Mouse (Mus musculus): ENCODE results near the gene Cic. TPM values are rescaled to one million over a fixed set of nuclear protein-coding genes. Genes with fewer than 3 reads are reported as not detected.

Gene Cic
- polyA plus RNA-seq, 1 experiment from 2014 or later: 47.3 TPM

GRCm38 (mm10) chr7:25238829-25239623, 28.5 kb upstream of the Cic start:
- H3K4me1 ChIP-seq (ENCODE audit: control insufficient read depth, insufficient read depth, low read length): peaks cover 24% of the 10 kb centered on the region
- DNase-seq (peak; percentile 95), ATAC-seq (ENCODE audit: low FRiP score, low TSS enrichment) (peak; percentile 59)
- H3K27me3 ChIP-seq (ENCODE audit: control insufficient read depth, insufficient read depth, low read length): no peaks in the 10 kb centered on the region
- H3K4me3 ChIP-seq (replicated peaks; ENCODE audit: low read depth, low read length): peak overlapping the region; percentile 90
- no peaks in the 10 kb centered on the region for H3K9me3 ChIP-seq (ENCODE audit: control insufficient read depth, low read length)
- no peak overlapping the region for H3K9ac ChIP-seq (replicated peaks; ENCODE audit: low read length)
- H3K4me2 ChIP-seq (ENCODE audit: low read length): peak overlapping the region; percentile 80
- WGBS: 4% methylated on average over 30 of the region's 30 CpGs
- H3K36me3 ChIP-seq (ENCODE audit: control insufficient read depth, insufficient read depth, low read length): peaks cover 4% of the 10 kb centered on the region
- H3K27ac ChIP-seq (replicated peaks; ENCODE audit: low read depth, low read length): peak overlapping the region; percentile 81

- Histone ChIP-seq H3K4me3 (replicated peaks; ENCODE audit: low read depth, low read length) (no peak overlapping the region), H3K9me3 (ENCODE audit: control insufficient read depth, low read length) (no peaks in the 10 kb centered on the region), H3K4me2 (ENCODE audit: low read length) (no peak overlapping the region), H3K9ac (replicated peaks; ENCODE audit: low read length) (no peak overlapping the region), H3K27ac (replicated peaks; ENCODE audit: low read depth, low read length) (no peak overlapping the region), H3K36me3 (ENCODE audit: control insufficient read depth, insufficient read depth, low read length) (no peaks in the 10 kb centered on the region), H3K27me3 (ENCODE audit: control insufficient read depth, insufficient read depth, low read length) (no peaks in the 10 kb centered on the region), H3K4me1 (ENCODE audit: control insufficient read depth, insufficient read depth, low read length) (peaks cover 20% of the 10 kb centered on the region)
- 69% methylated on average over 7 of the region's 7 CpGs for WGBS
- no peak for DNase-seq
- ATAC-seq (ENCODE audit: low FRiP score, low TSS enrichment): no peak
These were observed 26.9 kb upstream of the Cic start for GRCm38 (mm10) chr7:25240631-25241030.

- H3K4me2 ChIP-seq (ENCODE audit: low read length): no peak overlapping the region
- no peaks in the 10 kb centered on the region for H3K9me3 ChIP-seq (ENCODE audit: control insufficient read depth, low read length)
- H3K9ac ChIP-seq (replicated peaks; ENCODE audit: low read length): no peak overlapping the region
- ATAC-seq (ENCODE audit: low FRiP score, low TSS enrichment) (no peak), DNase-seq (peak; percentile 66)
- WGBS: 25% methylated on average over 2 of the region's 2 CpGs
- no peaks in the 10 kb centered on the region for H3K27me3 ChIP-seq (ENCODE audit: control insufficient read depth, insufficient read depth, low read length)
- H3K4me3 ChIP-seq (replicated peaks; ENCODE audit: low read depth, low read length): no peak overlapping the region
- H3K36me3 ChIP-seq (ENCODE audit: control insufficient read depth, insufficient read depth, low read length): no peaks in the 10 kb centered on the region
- H3K4me1 ChIP-seq (ENCODE audit: control insufficient read depth, insufficient read depth, low read length): peaks cover 18% of the 10 kb centered on the region
- no peak overlapping the region for H3K27ac ChIP-seq (replicated peaks; ENCODE audit: low read depth, low read length)
These were observed 26.4 kb upstream of the Cic start for GRCm38 (mm10) chr7:25241062-25241461.

- no peak for DNase-seq
- ATAC-seq (ENCODE audit: low FRiP score, low TSS enrichment): no peak
- Histone ChIP-seq H3K4me1 (ENCODE audit: control insufficient read depth, insufficient read depth, low read length) (peaks cover 29% of the 10 kb centered on the region), H3K36me3 (ENCODE audit: control insufficient read depth, insufficient read depth, low read length) (no peaks in the 10 kb centered on the region), H3K4me3 (replicated peaks; ENCODE audit: low read depth, low read length) (no peak overlapping the region), H3K4me2 (ENCODE audit: low read length) (no peak overlapping the region), H3K9ac (replicated peaks; ENCODE audit: low read length) (no peak overlapping the region), H3K9me3 (ENCODE audit: control insufficient read depth, low read length) (no peaks in the 10 kb centered on the region), H3K27ac (replicated peaks; ENCODE audit: low read depth, low read length) (no peak overlapping the region), H3K27me3 (ENCODE audit: control insufficient read depth, insufficient read depth, low read length) (no peaks in the 10 kb centered on the region)
- 95% methylated on average over 4 of the region's 4 CpGs for WGBS
These were observed 24.1 kb upstream of the Cic start for GRCm38 (mm10) chr7:25243361-25243760.

GRCm38 (mm10) chr7:25244562-25245369, 22.7 kb upstream of the Cic start:
- no peak overlapping the region for H3K4me3 ChIP-seq (replicated peaks; ENCODE audit: low read depth, low read length)
- no peak overlapping the region for H3K27ac ChIP-seq (replicated peaks; ENCODE audit: low read depth, low read length)
- H3K9me3 ChIP-seq (ENCODE audit: control insufficient read depth, low read length): no peaks in the 10 kb centered on the region
- peaks cover 28% of the 10 kb centered on the region for H3K4me1 ChIP-seq (ENCODE audit: control insufficient read depth, insufficient read depth, low read length)
- ATAC-seq (ENCODE audit: low FRiP score, low TSS enrichment) (no peak), DNase-seq (no peak)
- H3K4me2 ChIP-seq (ENCODE audit: low read length): no peak overlapping the region
- no peaks in the 10 kb centered on the region for H3K27me3 ChIP-seq (ENCODE audit: control insufficient read depth, insufficient read depth, low read length)
- H3K36me3 ChIP-seq (ENCODE audit: control insufficient read depth, insufficient read depth, low read length): no peaks in the 10 kb centered on the region
- WGBS: 92% methylated on average over 29 of the region's 30 CpGs
- no peak overlapping the region for H3K9ac ChIP-seq (replicated peaks; ENCODE audit: low read length)

GRCm38 (mm10) chr7:25246079-25246758, 21.3 kb upstream of the Cic start:
- Histone ChIP-seq H3K4me3 (replicated peaks; ENCODE audit: low read depth, low read length) (no peak overlapping the region), H3K9me3 (ENCODE audit: control insufficient read depth, low read length) (no peaks in the 10 kb centered on the region), H3K27me3 (ENCODE audit: control insufficient read depth, insufficient read depth, low read length) (no peaks in the 10 kb centered on the region), H3K36me3 (ENCODE audit: control insufficient read depth, insufficient read depth, low read length) (no peaks in the 10 kb centered on the region), H3K4me2 (ENCODE audit: low read length) (peak overlapping the region; percentile 99), H3K4me1 (ENCODE audit: control insufficient read depth, insufficient read depth, low read length) (peaks cover 31% of the 10 kb centered on the region), H3K9ac (replicated peaks; ENCODE audit: low read length) (no peak overlapping the region), H3K27ac (replicated peaks; ENCODE audit: low read depth, low read length) (peak overlapping the region; percentile 81)
- DNase-seq: peak; percentile 55
- WGBS: 72% methylated on average over 20 of the region's 20 CpGs
- no peak for ATAC-seq (ENCODE audit: low FRiP score, low TSS enrichment)

GRCm38 (mm10) chr7:25246759-25247137, 20.8 kb upstream of the Cic start:
- no peak overlapping the region for H3K4me3 ChIP-seq (replicated peaks; ENCODE audit: low read depth, low read length)
- no peak for ATAC-seq (ENCODE audit: low FRiP score, low TSS enrichment)
- H3K4me2 ChIP-seq (ENCODE audit: low read length): peak overlapping the region; percentile 99
- peaks cover 36% of the 10 kb centered on the region for H3K4me1 ChIP-seq (ENCODE audit: control insufficient read depth, insufficient read depth, low read length)
- H3K36me3 ChIP-seq (ENCODE audit: control insufficient read depth, insufficient read depth, low read length): no peaks in the 10 kb centered on the region
- H3K27ac ChIP-seq (replicated peaks; ENCODE audit: low read depth, low read length): peak overlapping the region; percentile 81
- H3K9ac ChIP-seq (replicated peaks; ENCODE audit: low read length): 0 out of 2 replicates have a peak overlapping the region, but pooled peaks have one; percentile 3
- no peaks in the 10 kb centered on the region for H3K9me3 ChIP-seq (ENCODE audit: control insufficient read depth, low read length)
- peak; percentile 13 for DNase-seq
- WGBS: 54% methylated on average over 4 of the region's 4 CpGs
- no peaks in the 10 kb centered on the region for H3K27me3 ChIP-seq (ENCODE audit: control insufficient read depth, insufficient read depth, low read length)

GRCm38 (mm10) chr7:25247498-25247897, 20.0 kb upstream of the Cic start:
- DNase-seq: no peak
- H3K9ac ChIP-seq (replicated peaks; ENCODE audit: low read length): peak overlapping the region; percentile 26
- no peaks in the 10 kb centered on the region for H3K9me3 ChIP-seq (ENCODE audit: control insufficient read depth, low read length)
- no peak for ATAC-seq (ENCODE audit: low FRiP score, low TSS enrichment)
- no peaks in the 10 kb centered on the region for H3K27me3 ChIP-seq (ENCODE audit: control insufficient read depth, insufficient read depth, low read length)
- peak overlapping the region; percentile 99 for H3K4me2 ChIP-seq (ENCODE audit: low read length)
- WGBS: 18% methylated on average over 3 of the region's 3 CpGs
- peak overlapping the region; percentile 81 for H3K27ac ChIP-seq (replicated peaks; ENCODE audit: low read depth, low read length)
- peak overlapping the region; percentile 73; the same call in 1 of the 2 replicates for H3K4me3 ChIP-seq (replicated peaks; ENCODE audit: low read depth, low read length)
- H3K36me3 ChIP-seq (ENCODE audit: control insufficient read depth, insufficient read depth, low read length): no peaks in the 10 kb centered on the region
- peaks cover 39% of the 10 kb centered on the region for H3K4me1 ChIP-seq (ENCODE audit: control insufficient read depth, insufficient read depth, low read length)
